9 mouse cellular contexts compared by ENCODE assay signal in genomic region chr5:27261746-27262727, GRCm38 (mm10).
A peak's percentile ranks its signal among the peaks of the same experiment; 100 is the strongest.
DNase-seq lines count a peak whose midpoint lies in the region; ATAC-seq lines count a peak whose summit lies in the region.
"Had no signal": no experiment of that assay in that cellular context is flagged by ENCODE, and none has a peak within 500 bp of the region (broad histone marks: within the 10 kb centered on the region; RNA-seq: fewer than 3 reads in every experiment).

No protein-coding gene starts in this region.

- H3K27ac ChIP-seq in kidney, embryonic 15.5 days = no peak overlapping the region
- H3K27ac ChIP-seq: liver, embryonic 15.5 days had no signal

- intact Hi-C loops in left cerebral cortex, postnatal 25 days (cut with DNase I) = loop anchor here (2.0 to 10.0 kb wide), 3 partner anchors 57 to 185 kb away; no protein-coding TSS in a partner anchor

- 8% methylated on average over 27 of the region's 27 CpGs for WGBS in kidney, embryonic 15.5 days

- no peaks in the 10 kb centered on the region for H3K9me3 ChIP-seq in kidney, embryonic 15.5 days (replicated peaks)
- H3K9me3 ChIP-seq: liver, embryonic 15.5 days had no signal

- 0 out of 2 replicates have a peak, but pooled peaks cover 6% of the 10 kb centered on the region for H3K4me1 ChIP-seq in kidney, embryonic 15.5 days
- H3K4me1 ChIP-seq: liver, embryonic 15.5 days had no signal

- peak overlapping the region; percentile 14 for H3K4me3 ChIP-seq in kidney, embryonic 15.5 days (replicated peaks)
- H3K4me3 ChIP-seq: liver, embryonic 15.5 days had no signal

- no peak for DNase-seq in kidney, adult 11 months
- peak; percentile 64 to 71 for DNase-seq in cerebellum, postnatal 36 days
- peak; percentile 78 to 82 for DNase-seq in frontal cortex, postnatal 36 days (ENCODE audit: low spot score in 2 of 2)
- DNase-seq in left cerebral cortex, postnatal 25 days (ENCODE audit: low spot score in 2 of 2) = peak; percentile 80 to 86
- peak; percentile 93 for DNase-seq in retina, postnatal 1 day
- no peak for DNase-seq in ovary, adult 18-20 months (ENCODE audit: low spot score)
- no peak for DNase-seq in c-Kit-positive CD71-positive TER-119-positive erythroid progenitor cells, embryonic 14.5 days (ENCODE audit: low spot score)

- no peaks in the 10 kb centered on the region for H3K27me3 ChIP-seq in kidney, embryonic 15.5 days

- ATAC-seq in kidney, embryonic 15.5 days (replicated peaks; ENCODE audit: low FRiP score) = 0 out of 2 replicates have a peak, but pooled peaks have one; percentile 36

- no peak overlapping the region for H3K9ac ChIP-seq in kidney, embryonic 15.5 days
- H3K9ac ChIP-seq: liver, embryonic 15.5 days had no signal

- H3K4me2 ChIP-seq in kidney, embryonic 15.5 days = peak overlapping the region; percentile 55
- H3K4me2 ChIP-seq: liver, embryonic 15.5 days had no signal

- no peaks in the 10 kb centered on the region for H3K36me3 ChIP-seq in kidney, embryonic 15.5 days
- H3K36me3 ChIP-seq: liver, embryonic 15.5 days had no signal

Comparison
In these comparisons a context has a peak if more than half of its experiments do, and no peak if none do; other contexts are left out.
1. DNase-seq: peak in cerebellum, postnatal 36 days (2 of 2), frontal cortex, postnatal 36 days (2 of 2), left cerebral cortex, postnatal 25 days (2 of 2) and retina, postnatal 1 day (single experiment); none in kidney, adult 11 months (single experiment), ovary, adult 18-20 months (single experiment) and c-Kit-positive CD71-positive TER-119-positive erythroid progenitor cells, embryonic 14.5 days (single experiment).